Mouse (Mus musculus): ENCODE data around the gene Olfr1013.

Gene Olfr1013

GRCm38 (mm10) chr2:85766798-85767197 lies at the start of gene Olfr1013:
Gene Olfr1013, plus strand, starts transcription at chr2:85767098.
- no peak for DNase-seq (ENCODE audit: low spot score)

GRCm38 (mm10) chr2:85725793-85726192 lies 41.1 kb upstream of the Olfr1013 start:
- DNase-seq (ENCODE audit: low spot score) = peak; percentile 76

- DNase-seq (ENCODE audit: low spot score) = no peak
These were observed 13.1 kb upstream of the Olfr1013 start for GRCm38 (mm10) chr2:85753822-85754221.

- DNase-seq (ENCODE audit: low spot score) = no peak
These were observed 4.2 kb upstream of the Olfr1013 start, which contains the start of gene Olfr1012 for GRCm38 (mm10) chr2:85762666-85763065. Gene Olfr1012, minus strand, starts transcription at chr2:85762766.

DNA sequence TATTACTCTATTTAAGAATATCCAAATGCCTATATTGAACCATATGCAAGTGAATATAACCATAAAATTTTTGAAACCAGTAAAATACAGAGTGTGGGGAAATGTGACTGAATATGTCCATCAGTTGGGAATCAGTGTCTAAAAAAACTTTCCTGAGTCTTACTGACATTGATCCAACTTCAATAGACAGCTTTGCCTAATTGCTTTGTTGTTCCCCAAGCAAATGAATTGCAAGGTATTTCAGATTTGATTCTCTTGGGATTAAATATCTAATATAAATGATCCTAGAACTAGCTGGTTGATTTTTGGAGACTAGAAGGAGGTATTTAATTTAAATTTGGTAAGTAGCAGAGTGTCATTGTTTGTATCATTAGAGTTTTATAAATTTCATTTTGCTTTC lies 5.5 kb downstream of the Olfr1013 start, which contains the start of gene Olfr1014:
Gene Olfr1014, plus strand, starts transcription at position 301 of the 400 bp plus-strand sequence.
- no peak for DNase-seq (ENCODE audit: low spot score)

DNA sequence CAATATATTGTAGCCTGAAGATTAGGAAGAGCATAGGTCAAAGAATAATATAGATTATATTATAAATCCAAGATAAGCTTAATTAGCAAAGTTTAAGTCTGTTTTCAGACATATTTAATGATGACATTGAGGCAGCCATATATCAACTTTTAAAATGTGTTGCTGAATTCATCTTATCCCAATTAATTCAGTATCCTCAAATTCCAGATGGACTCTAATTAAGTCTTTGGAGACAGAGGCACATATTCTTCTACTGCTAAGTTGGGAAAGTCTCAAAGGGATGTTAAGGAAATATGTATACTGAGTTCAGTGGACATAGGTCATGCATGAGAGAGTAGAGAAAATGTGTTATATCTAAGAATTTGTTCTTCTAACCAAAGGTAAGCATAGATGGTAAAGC lies 14.8 kb downstream of the Olfr1013 start, which contains the start of gene Olfr1015:
Gene Olfr1015, plus strand, starts transcription at position 301 of the 400 bp plus-strand sequence.
- DNase-seq (ENCODE audit: low spot score) = no peak

DNA sequence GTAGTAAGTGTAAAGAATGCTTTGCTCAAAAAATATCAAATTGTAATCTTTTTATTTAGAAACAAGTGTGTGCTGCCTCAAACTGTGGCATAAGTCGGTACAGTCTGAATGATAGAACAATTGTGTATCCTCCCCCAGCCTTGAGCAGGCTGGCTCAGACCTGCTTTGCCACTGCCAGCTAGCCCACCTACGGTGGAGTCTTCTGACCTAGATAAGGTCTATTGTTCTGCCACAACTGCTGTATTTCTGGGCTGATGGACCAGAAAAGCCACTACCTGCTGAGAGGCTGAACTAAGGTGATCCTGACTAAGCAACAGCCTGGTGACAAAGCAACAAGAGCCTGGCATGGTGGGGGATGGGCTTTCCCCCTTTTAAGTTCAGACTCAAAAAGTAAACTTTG lies 25.4 kb downstream of the Olfr1013 start:
- peak; percentile 62 for DNase-seq (ENCODE audit: low spot score)

GRCm38 (mm10) chr2:85802444-85802843 lies 35.5 kb downstream of the Olfr1013 start, which contains the start of gene Olfr1016:
Gene Olfr1016, minus strand, starts transcription at chr2:85802544.
- no peak for DNase-seq (ENCODE audit: low spot score)

DNA sequence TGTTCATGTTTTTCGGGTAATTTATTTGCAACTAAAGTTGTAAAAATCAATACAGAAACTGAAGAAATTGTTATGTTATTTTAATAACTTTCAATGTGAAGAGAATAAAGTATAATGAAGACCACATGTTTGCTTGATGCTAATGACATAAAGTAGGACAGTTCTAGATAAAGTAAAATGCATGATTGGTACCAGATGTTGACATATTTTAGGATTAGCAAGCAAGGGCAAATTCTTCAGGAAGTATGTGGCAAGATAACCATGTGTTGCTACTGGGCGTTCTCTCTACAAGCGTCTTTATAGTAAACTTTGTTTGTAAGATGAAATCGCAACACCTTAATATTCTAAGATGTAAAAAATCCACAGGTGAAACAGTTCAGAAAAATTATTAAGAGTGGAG lies 37.6 kb downstream of the Olfr1013 start:
- no peak for DNase-seq (ENCODE audit: low spot score)

GRCm38 (mm10) chr2:85818179-85818578 lies 51.3 kb downstream of the Olfr1013 start, which contains the start of gene Olfr1018:
Gene Olfr1018, plus strand, starts transcription at chr2:85818479.
- no peak for DNase-seq (ENCODE audit: low spot score)

Data from retina, embryonic 14.5 days (tissue).